Mouse (Mus musculus) megakaryocyte, embryonic 14.5 days (primary cell): ENCODE data around the gene Ecm2.

Source experiments
- FLI1 ChIP-seq: IDR thresholded peaks from 2 replicates; pipeline ENCODE4 v1.6.1; 2012; ENCODE audit warnings: low read length, inconsistent platforms, mixed read lengths
- GATA1 ChIP-seq: IDR thresholded peaks from 3 replicates; pipeline ENCODE4 v1.6.1; 2012; ENCODE audit warnings: mixed read lengths, low read length, inconsistent platforms, borderline replicate concordance

- peak; percentile 29; the same call in 1 of the 3 replicates for TF ChIP-seq GATA1
- no peak for TF ChIP-seq FLI1
Measured at GRCm38 (mm10) chr13:49460276-49460675, 44.3 kb upstream of the Ecm2 start.
